Mouse (Mus musculus): ENCODE data around the gene Dvl2. TPM values are rescaled to one million over a fixed set of nuclear protein-coding genes. Genes with fewer than 3 reads are reported as not detected.

Dvl2 gene
- total RNA-seq, 2 experiments from 2014 or later: 7.2 to 9.2 TPM

DNA sequence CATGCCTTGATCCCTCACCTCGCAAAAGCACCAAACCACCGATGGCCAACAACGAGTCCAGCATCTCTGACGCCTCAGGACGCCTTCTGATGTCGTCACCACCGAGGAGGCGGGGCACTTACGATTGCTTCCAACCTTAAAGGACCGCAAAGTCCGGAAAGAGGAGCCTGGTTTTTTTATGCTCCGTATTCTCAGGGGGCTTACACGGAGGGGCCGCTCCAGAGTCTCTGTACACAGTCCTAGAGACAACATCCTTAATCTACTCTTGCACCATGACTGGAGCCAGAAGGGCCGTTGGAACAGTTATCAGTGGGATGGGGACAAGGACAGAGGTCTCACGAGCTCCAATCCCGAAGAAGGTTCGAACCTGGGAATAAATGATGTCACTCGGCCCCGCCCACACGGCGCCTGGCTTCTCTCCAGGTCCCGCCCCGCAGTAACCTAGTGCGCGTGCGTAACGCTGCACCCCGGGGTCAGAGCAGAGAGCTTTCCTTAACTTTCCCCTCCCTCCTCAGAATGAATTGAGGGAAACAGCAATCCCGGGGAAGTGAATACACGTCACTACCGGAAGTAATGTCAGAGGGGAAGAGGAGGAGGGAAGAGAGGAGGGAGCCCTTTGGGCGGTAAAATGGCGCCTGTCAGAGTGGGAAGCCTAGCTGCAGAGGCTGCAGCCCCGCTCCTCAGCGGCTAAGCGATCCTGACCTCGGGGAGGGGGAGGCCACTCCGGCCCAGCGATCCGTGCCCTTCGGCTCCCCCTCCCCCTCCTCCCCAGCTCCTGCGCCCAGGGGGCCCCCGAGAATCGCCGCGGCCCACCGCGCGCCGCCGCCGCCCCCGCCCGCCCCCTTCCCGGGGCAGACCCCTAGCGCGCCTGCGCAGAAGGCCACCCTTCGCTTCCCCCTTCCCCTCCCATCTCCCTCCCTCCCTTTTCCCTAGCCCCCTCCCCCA lies 19.9 kb upstream of the Dvl2 start:
- intact Hi-C loops (cut with DNase I): loop anchor here (5.0 kb wide), 1 partner anchor 308 kb away; the partner anchor contains the start of gene Eif4a1
- peak; percentile 97 to 98 for DNase-seq

DNA sequence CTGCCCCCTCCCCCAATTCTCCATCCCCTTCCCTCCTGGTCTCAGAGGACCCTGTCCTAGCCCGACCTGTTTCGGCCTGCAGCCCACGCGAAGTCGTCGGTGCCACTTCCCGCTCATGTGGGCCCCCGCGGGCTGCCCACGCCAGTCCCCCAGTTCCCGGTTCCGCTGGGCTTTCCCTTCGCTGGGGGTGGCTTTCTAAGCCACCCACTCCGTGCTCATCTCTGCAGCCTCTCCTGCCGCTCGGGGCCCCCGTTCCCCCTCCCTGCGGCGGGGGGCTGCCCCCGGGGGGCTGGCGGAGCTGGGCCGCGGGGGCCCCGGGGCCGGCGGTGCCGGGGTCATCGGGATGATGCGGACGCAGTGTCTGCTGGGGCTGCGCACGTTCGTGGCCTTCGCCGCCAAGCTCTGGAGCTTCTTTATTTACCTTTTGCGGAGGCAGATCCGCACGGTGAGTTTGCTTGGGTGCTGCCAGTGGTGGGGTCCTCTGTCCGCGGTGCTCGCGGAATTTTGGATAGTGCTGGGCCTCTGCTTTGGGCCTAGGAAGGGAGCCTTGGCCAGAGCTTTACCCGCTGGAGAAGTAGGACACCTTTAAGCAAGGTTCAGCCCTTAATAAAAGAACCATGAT lies 19.1 kb upstream of the Dvl2 start, which contains the start of gene Ctdnep1:
Gene Ctdnep1 (plus strand): TSS at position 16 of the 622 bp plus-strand sequence.
- intact Hi-C loops (cut with DNase I): loop anchor here (5.0 kb wide), 1 partner anchor 309 kb away; the partner anchor contains the start of gene Eif4a1
- peak in 1 of 2 experiments; percentile 49 for DNase-seq

DNA sequence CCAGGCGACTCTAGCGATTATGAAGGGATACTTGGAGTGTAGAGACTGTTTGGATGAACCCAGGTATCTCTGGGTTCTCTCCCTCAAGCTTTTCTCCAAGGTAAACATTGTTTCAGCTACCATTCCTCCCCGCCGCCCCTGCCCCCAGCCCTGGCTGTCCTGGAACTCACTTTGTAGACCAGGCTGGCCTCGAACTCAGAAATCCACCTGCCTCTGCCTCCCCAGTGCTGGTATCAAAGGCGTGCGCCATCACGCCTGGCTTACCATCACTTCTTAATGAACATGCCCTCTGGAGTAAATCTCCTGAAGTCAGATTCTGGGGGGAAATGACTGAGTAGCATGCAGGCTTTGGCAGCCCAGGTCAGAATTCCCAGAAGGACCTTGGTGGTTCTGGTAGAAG lies 18.2 kb upstream of the Dvl2 start, which contains the start of gene Elp5:
Gene Elp5 (minus strand): TSS at position 293 of the 400 bp plus-strand sequence.
- DNase-seq: no peak
- intact Hi-C loops (cut with DNase I): loop anchor here (5.0 kb wide), 1 partner anchor 310 kb away; the partner anchor contains the start of gene Eif4a1

DNA sequence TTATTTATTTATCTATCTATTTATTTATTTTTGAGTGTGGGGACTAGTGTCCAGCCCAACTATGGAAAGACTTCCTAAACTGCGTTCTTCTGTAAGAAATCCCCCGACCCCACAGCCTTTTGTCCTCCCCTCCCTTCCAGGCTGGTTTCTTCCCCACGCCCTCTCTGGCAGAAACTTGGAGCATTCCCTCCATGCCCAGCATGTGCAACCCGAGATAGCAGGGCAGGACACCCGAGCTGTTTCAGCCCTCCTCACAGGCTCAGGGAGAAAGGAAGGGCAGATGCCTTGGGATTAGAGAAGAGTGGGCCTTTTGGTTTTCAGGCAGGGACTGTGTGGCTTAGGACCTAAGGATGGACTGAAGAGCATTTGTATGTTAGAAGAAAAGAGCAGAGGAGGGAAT lies 17.5 kb upstream of the Dvl2 start:
- peak in 1 of 2 experiments; percentile 51 for DNase-seq
- intact Hi-C loops (cut with DNase I): loop anchor here (5.0 kb wide), 1 partner anchor 311 kb away; the partner anchor contains the start of gene Eif4a1

DNA sequence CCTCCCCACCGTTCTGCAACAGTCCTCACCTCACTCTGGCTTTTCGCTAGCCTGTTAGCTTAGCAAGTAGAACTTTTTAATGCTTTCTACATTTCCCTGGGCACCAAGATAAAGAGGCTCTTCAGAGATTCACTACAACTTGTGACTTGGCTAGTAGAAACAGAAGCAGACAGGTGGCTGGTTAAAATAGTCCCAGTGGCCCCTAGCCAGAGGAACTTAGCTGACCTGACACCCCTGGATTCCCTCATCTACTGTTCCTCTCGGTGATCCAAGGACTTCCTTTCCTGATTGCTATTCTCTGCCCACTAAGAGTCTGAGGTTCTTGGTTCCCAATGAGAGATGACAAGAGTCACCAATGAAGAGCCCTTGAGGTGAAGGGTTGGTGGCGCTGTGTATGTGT lies 17.0 kb upstream of the Dvl2 start:
- intact Hi-C loops (cut with DNase I): loop anchor here (5.0 kb wide), 1 partner anchor 311 kb away; the partner anchor contains the start of gene Eif4a1
- no peak for DNase-seq

DNA sequence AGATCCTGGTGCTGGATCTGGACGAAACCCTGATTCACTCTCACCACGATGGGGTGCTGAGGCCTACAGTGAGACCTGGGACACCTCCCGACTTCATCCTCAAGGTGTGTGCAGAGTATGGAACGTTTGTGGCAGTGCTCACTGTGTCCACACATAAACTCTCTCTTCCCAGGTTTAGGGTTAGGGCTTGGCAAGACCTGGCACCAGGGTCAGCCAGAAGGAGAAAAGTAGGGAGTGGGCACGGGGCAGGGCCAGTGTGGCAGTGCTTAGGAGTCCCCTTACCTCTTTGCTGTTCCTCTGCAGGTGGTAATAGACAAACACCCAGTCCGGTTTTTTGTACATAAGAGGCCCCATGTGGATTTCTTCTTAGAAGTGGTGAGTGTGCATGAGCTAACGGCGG lies 16.0 kb upstream of the Dvl2 start:
- intact Hi-C loops (cut with DNase I): loop anchor here (5.0 kb wide), 1 partner anchor 312 kb away; the partner anchor contains the start of gene Eif4a1
- DNase-seq: no peak

DNA sequence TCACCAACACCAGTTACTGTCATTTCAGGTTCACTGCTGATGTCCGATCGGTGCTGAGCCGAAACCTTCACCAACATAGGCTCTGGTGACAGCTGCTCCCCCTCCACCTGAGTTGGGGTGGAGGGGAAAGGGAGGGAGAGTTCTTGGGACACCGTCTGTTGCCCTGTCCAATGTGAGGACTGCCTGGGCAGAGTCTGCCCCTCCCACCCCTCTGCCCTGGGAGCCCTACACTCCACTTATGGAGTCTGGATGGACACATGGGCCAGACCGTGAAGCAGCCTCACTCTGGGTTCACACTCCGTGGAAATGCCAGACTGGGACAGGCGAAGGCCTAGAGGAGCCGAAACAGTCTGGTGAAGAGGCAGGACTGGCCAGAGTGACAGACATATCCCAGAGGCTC lies 10.4 kb upstream of the Dvl2 start:
- intact Hi-C loops (cut with DNase I): loop anchor here (10.0 kb wide), 1 partner anchor 665 kb away; the partner anchor contains the start of genes Eno3 and Pfn1
- no peak for DNase-seq

DNA sequence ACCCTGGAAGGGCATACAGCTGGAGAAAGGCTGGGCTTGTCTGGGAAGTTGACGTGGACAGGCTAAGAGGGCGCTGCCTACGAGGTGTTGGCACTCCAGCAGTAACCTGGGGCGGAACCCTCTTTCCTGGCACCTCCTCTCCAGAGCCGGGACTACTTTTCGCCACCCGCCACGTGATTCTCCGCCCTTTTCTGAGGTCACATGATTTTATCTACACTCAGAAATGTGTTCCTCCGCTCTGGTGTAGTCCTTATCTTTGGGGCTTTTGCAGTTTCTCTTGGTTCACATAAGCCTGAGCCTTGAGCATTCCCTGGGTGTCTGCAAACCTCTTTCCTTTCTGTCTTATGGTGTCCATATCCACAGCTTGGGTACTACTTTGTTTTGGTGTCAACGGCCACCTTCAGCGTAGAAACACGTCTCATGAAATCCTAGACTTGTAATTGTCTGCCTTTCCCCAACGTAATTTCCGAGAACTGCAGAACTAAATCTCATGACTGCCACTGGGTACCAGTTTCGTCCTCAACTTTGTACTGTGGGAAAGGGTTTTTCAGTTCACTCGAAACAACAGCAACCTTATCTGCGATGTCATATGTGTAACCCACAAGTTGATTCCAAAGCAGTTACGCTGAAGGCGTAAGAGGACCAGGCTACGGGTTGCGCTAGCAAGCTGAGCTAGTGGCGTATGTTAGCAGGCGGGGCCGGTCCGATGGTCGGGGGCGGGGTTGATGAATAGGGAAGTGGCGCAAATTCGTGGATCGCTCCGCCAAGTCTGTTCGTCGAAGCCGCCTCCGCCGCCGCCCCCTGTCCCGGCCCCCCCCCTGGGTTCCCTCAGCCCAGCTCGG lies 9.3 kb upstream of the Dvl2 start, which contains the start of gene Gabarap:
Gene Gabarap (plus strand): TSS at position 294 of the 842 bp plus-strand sequence.
- peak; percentile 95 for DNase-seq
- intact Hi-C loops (cut with DNase I): loop anchor here (10.0 kb wide), 1 partner anchor 664 kb away; the partner anchor contains the start of genes Eno3 and Pfn1

DNA sequence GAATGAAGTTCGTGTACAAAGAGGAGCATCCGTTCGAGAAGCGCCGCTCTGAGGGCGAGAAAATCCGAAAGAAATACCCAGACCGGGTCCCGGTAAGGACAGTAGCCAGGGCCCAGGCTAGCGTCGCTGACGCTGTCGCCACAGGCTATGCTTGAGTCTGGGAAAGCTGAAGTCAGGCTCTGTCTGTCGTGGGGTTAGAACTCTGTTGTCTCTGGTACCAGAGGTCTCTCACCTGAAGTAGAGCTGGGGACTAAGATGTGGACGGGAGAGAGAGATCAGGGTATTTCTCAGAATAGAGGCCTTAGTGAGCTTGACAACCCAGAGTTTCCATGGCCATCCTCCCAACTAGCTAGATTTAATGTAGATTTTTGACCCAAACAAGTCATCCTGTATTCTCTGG lies 8.7 kb upstream of the Dvl2 start:
- DNase-seq: no peak
- intact Hi-C loops (cut with DNase I): loop anchor here (10.0 kb wide), 1 partner anchor 663 kb away; the partner anchor contains the start of genes Eno3 and Pfn1

DNA sequence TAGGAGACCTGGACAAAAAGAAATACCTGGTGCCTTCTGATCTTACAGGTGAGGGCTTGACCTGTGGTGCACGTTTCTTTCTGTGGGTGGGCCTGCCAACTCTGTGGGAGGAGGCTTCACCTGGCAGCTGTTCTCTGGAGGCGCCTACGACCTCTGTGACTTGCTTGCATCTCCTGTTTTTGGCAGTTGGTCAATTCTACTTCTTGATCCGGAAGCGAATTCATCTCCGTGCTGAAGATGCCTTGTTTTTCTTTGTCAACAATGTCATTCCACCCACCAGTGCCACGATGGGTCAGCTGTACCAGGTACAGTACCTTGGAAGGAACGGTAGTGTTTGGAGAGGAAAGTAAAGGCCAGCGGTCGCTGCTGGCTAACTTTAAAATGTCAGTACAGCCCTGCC lies 8.0 kb upstream of the Dvl2 start:
- intact Hi-C loops (cut with DNase I): loop anchor here (10.0 kb wide), 1 partner anchor 662 kb away; the partner anchor contains the start of genes Eno3 and Pfn1
- no peak for DNase-seq

DNA sequence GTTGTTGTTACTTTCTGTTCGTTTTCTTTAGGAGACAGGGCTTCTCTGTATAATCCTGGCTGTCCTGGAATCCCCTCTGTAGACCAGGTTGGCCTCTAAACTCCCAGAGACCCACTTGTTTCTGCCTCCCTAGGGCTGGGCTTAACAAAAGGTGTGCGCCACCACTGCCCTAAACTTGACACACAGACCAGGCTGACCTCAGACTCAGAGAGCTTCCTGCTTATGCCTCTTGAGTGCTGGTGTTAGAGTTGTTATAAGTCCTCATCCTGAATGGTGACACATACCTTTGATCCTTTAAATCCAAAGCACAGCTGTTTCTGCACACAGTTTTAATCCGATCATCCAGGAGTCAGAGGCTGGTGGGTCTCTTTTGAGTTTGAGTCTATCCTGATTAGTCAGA lies 7.5 kb upstream of the Dvl2 start:
- intact Hi-C loops (cut with DNase I): loop anchor here (10.0 kb wide), 1 partner anchor 662 kb away; the partner anchor contains the start of genes Eno3 and Pfn1
- no peak for DNase-seq

DNA sequence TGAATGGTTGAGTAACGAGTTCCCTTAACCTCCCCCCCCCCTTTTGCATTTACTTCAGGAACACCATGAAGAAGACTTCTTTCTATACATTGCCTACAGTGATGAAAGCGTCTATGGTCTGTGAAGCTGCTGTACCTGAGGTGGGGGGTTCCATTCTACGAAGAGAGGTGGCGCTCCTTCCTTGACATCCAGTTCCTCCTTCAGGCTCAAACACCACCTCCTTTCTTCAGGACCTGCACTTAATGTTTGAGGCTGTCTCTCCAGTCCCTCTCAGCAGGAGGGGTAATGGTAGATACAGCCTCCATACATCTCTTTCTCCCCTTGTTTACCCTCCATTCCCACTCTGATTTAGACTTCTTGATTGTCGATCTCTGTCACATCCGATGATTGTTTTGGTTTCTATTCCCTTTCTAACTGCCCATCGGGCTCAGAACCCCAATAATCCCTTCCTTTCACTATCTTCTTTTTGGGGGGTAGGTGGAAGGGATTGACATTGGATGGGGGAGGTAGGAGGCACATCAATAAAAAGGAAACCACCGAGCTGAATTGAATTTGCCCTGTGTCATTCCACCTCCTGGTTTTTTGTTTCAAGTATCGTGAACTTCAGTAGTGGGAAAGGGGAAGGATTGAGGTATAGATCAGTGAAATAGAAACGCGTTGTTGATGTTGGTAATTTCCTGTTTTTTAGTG lies 5.8 kb upstream of the Dvl2 start:
- intact Hi-C loops (cut with DNase I): loop anchor here (10.0 kb wide), 1 partner anchor 660 kb away; the partner anchor contains the start of genes Eno3 and Pfn1

DNA sequence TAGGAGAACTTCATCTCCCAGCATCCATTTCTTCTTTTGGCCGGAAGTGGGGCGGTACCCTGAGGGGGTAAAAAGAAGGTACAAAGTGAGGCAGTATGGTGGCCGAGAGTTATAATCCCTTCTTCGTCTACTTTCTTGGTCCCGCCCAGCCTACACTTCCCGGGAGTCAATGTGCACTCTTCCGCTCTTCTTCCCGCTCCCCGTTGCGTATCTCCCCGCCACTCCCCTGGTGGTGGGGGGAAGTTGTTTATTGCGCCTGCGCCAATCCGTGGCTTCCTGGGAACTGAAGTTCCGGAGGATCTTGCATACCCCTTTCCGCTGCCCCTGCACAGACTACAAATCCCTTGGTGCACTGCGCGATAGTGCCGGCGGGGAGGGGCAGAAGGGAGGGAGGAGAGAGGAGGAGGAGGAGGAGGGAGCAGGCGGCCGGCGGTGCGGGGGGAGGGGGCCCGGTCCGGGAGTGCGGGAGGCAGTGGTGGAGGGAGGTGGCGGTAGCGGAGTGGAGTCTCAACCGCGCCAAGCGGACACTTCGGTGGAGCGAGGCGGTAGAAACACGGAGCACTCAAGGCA lies 4.9 kb upstream of the Dvl2 start, which contains the start of gene Phf23:
Gene Phf23 (plus strand): TSS at position 387 of the 570 bp plus-strand sequence.
- intact Hi-C loops (cut with DNase I): loop anchor here (10.0 kb wide), 1 partner anchor 659 kb away; the partner anchor contains the start of genes Eno3 and Pfn1

More for the DNA sequence above, 5.8 kb upstream of the Dvl2 start:
- no peak for DNase-seq

DNA sequence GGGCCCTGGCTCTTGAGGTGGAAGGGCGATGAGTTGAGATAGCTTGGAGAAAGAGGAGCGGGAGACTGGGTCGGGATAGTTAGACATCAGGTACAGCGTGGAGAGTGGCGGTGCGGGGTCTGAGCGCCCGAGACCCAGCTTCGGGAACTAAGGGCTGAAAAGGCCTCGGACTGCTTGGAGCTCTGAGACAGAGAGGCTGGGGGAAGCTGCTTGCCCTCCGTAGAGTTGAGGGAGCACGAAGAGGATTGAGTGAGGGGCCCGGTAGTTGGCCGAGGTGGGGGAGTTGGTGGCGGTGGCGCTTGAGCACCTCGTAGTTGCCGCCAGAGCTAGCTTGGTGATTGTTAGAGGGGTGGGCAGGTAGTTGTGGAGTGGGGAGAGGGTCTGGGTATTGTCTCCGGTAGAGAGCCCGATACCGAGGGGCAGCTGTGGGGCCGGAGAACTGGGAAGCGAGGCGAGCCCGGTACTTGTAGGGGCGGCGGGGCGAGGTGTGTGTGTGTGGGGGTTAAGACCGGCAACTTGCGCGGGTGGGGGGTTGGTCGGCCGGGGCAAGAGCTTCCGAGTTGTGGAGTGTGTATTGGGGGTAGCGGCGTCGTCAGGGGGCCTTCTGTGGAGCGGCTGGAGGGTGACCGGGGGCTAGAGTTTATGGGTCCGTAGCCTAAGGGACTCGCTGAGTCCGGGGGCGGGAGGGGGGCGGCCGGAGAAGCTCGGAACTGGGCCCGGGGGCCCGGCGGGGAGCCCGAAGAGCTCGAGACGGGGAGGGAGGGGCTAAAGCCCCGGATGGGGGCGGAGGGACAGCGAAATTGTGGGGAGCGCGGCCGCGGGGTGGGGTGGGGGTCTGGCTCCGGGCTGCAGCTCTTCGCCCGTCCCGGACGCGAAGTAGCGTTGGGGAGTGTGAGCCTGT lies 4.0 kb upstream of the Dvl2 start:
- intact Hi-C loops (cut with DNase I): loop anchor here (10.0 kb wide), 1 partner anchor 658 kb away; the partner anchor contains the start of genes Eno3 and Pfn1
- peak; percentile 74 to 76 for DNase-seq

More for the DNA sequence above, 4.9 kb upstream of the Dvl2 start, which contains the start of gene Phf23:
- DNase-seq: peak; percentile 96 to 97

DNA sequence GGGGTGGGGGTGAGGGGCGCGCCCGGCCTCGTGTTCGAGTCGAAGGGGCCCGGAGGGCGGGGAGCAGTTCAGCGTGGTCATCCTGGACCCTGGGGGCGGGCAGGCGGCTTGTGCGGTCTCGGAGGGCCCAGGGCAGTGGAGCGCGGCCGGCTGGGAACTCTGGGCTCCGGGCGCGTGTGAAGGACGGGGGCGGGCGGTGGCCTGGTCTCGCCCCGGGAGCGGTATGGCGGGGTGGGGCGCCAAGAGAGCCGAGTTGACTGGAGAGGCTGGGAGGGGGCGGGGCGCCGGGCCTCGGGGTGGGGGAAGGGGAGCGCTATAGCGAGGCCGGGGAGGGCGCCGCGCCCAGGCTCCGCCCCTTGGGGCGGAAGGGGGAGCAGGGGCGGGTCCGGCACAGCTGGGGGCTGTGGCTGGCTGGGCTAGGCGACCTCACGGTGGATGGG lies 3.3 kb upstream of the Dvl2 start:
- DNase-seq: peak; percentile 93 to 95
- intact Hi-C loops (cut with DNase I): loop anchor here (10.0 kb wide), 1 partner anchor 658 kb away; the partner anchor contains the start of genes Eno3 and Pfn1

DNA sequence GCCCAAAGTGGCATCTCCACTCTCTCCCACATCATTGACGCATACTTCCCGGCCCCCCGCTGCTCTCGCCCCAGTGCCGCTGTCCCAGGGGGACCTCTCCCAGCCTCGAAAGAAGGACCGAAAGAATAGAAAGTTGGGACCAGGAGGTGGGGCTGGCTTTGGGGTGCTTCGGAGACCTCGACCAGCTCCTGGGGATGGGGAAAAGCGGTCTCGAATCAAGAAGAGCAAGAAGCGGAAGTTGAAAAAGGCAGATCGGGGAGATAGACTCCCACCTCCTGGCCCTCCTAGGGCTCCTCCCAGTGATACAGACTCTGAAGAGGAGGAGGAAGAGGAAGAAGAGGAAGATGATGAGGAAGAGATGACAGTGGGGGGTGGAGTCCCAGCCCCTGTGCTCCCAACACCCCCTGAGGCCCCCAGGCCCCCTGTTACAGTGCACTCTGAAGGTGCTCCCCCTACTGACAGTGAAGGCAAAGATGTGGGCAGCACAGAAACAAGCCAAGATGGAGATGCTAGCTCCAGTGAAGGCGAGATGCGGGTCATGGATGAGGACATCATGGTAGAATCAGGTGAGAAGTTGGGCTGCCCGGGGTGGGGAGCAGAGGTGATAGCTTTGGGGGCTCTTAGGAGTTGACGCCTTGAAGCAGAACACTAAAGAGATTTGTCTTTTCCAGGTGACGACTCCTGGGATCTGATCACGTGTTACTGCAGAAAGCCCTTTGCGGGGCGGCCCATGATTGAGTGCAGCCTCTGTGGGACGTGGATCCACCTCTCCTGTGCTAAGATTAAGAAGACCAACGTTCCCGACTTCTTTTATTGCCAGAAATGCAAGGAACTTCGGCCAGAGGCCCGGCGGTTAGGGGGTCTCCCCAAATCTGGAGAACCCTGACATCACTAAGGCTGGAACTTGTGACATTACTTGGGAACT lies 1.6 kb upstream of the Dvl2 start:
- intact Hi-C loops (cut with DNase I): loop anchor here (10.0 kb wide), 1 partner anchor 656 kb away; the partner anchor contains the start of genes Eno3 and Pfn1
- no peak for DNase-seq
